Mouse (Mus musculus): ENCODE results near the gene Slc15a4.

DNA sequence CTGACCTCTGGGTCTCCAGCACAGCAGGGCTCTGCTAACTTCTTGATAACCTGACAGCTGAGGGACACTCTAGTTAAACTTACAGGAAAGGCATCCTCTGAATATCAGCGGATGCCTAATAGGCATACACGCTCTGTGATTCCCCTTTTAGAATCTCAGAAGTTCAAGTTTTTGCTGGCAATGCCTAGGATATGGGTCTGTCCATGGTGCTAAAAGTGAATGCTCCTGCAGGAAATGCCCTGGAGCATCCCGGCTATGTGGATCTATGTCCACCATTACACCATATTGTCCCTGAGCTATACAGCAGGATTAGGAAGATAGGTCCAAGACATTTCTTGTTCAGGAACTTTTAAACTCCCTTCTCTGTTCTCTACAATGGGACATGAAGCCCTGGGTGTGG is 71.6 kb downstream of the Slc15a4 start:
- no peak for TF ChIP-seq CTCF (IDR thresholded peaks at IDR 0.05; ENCODE audit: insufficient read depth, low read depth, low read length)
- no peak for TF ChIP-seq POLR2A (IDR thresholded peaks at IDR 0.05; ENCODE audit: insufficient read depth, low read depth, low read length)

Data from olfactory bulb, adult 2 months (tissue).